Mouse (Mus musculus): ENCODE data around the gene Pard3b. TPM values are rescaled to one million over a fixed set of nuclear protein-coding genes. Genes with fewer than 3 reads are reported as not detected.

Pard3b gene
- 8.8 and 9.8 TPM in 2 replicates for polyA plus RNA-seq (2014; fragmentation: Nextera tagmentation; extraction: Ambion mirVana)

GRCm38 (mm10) chr1:61638347-61639111, at the start of gene Pard3b:
Gene Pard3b, plus strand, starts transcription at chr1:61638824.
- Histone ChIP-seq H3K9ac (ENCODE audit: low read length) (peak within 1 kb of the TSS; percentile 91), H3K27me3 (ENCODE audit: control insufficient read depth, insufficient read depth, low read length) (no peaks in the 10 kb centered on the region), H3K4me3 (ENCODE audit: low read depth, low read length) (peak within 1 kb of the TSS; percentile 86), H3K36me3 (ENCODE audit: control insufficient read depth, insufficient read depth, low read length) (no peaks in the 10 kb centered on the region), H3K27ac (ENCODE audit: low read depth, low read length) (no peak within 1 kb of the TSS), H3K4me1 (ENCODE audit: control insufficient read depth, insufficient read depth, low read length) (peaks cover 3% of the 10 kb centered on the region; the same call in 1 of the 2 replicates), H3K9me3 (ENCODE audit: control insufficient read depth, low read length) (no peaks in the 10 kb centered on the region), H3K4me2 (peak within 1 kb of the TSS; percentile 95)
- ATAC-seq (ENCODE audit: low FRiP score) (peak; percentile 92), DNase-seq (ENCODE audit: low spot score, missing footprints) (peak; percentile 97)
- 2% methylated on average over 53 of the region's 60 CpGs for WGBS

GRCm38 (mm10) chr1:61616176-61616575, 22.4 kb upstream of the Pard3b start:
- Histone ChIP-seq H3K4me1 (ENCODE audit: control insufficient read depth, insufficient read depth, low read length) (peaks cover 2% of the 10 kb centered on the region; the same call in 1 of the 2 replicates), H3K27ac (ENCODE audit: low read depth, low read length) (no peak overlapping the region), H3K36me3 (ENCODE audit: control insufficient read depth, insufficient read depth, low read length) (no peaks in the 10 kb centered on the region), H3K27me3 (ENCODE audit: control insufficient read depth, insufficient read depth, low read length) (no peaks in the 10 kb centered on the region), H3K9me3 (ENCODE audit: control insufficient read depth, low read length) (no peaks in the 10 kb centered on the region), H3K4me2 (no peak overlapping the region), H3K4me3 (ENCODE audit: low read depth, low read length) (no peak overlapping the region), H3K9ac (ENCODE audit: low read length) (no peak overlapping the region)
- DNase-seq (ENCODE audit: low spot score, missing footprints) (no peak), ATAC-seq (ENCODE audit: low FRiP score) (no peak)

GRCm38 (mm10) chr1:61620651-61621050, 18.0 kb upstream of the Pard3b start:
- no peaks in the 10 kb centered on the region for H3K9me3 ChIP-seq (ENCODE audit: control insufficient read depth, low read length)
- H3K4me3 ChIP-seq (ENCODE audit: low read depth, low read length): no peak overlapping the region
- no peak for DNase-seq (ENCODE audit: low spot score, missing footprints)
- ATAC-seq (ENCODE audit: low FRiP score): no peak
- no peaks in the 10 kb centered on the region for H3K27me3 ChIP-seq (ENCODE audit: control insufficient read depth, insufficient read depth, low read length)
- 48% methylated on average over 1 of the region's 1 CpGs for WGBS
- H3K27ac ChIP-seq (ENCODE audit: low read depth, low read length): no peak overlapping the region
- no peak overlapping the region for H3K9ac ChIP-seq (ENCODE audit: low read length)
- no peak overlapping the region for H3K4me2 ChIP-seq
- no peaks in the 10 kb centered on the region for H3K36me3 ChIP-seq (ENCODE audit: control insufficient read depth, insufficient read depth, low read length)
- peaks cover 2% of the 10 kb centered on the region; the same call in 1 of the 2 replicates for H3K4me1 ChIP-seq (ENCODE audit: control insufficient read depth, insufficient read depth, low read length)

- H3K27me3 ChIP-seq (ENCODE audit: control insufficient read depth, insufficient read depth, low read length): no peaks in the 10 kb centered on the region
- H3K4me3 ChIP-seq (ENCODE audit: low read depth, low read length): no peak overlapping the region
- peak; percentile 23 for DNase-seq (ENCODE audit: low spot score, missing footprints)
- no peak for ATAC-seq (ENCODE audit: low FRiP score)
- H3K4me1 ChIP-seq (ENCODE audit: control insufficient read depth, insufficient read depth, low read length): no peaks in the 10 kb centered on the region
- 88% methylated on average over 2 of the region's 2 CpGs for WGBS
- H3K9ac ChIP-seq (ENCODE audit: low read length): no peak overlapping the region
- no peaks in the 10 kb centered on the region for H3K36me3 ChIP-seq (ENCODE audit: control insufficient read depth, insufficient read depth, low read length)
- H3K9me3 ChIP-seq (ENCODE audit: control insufficient read depth, low read length): no peaks in the 10 kb centered on the region
- no peak overlapping the region for H3K27ac ChIP-seq (ENCODE audit: low read depth, low read length)
- no peak overlapping the region for H3K4me2 ChIP-seq
Observed at GRCm38 (mm10) chr1:61629857-61630256, 8.8 kb upstream of the Pard3b start.

- Histone ChIP-seq H3K36me3 (ENCODE audit: control insufficient read depth, insufficient read depth, low read length) (no peaks in the 10 kb centered on the region), H3K4me1 (ENCODE audit: control insufficient read depth, insufficient read depth, low read length) (peaks cover 3% of the 10 kb centered on the region; the same call in 1 of the 2 replicates), H3K4me3 (ENCODE audit: low read depth, low read length) (peak overlapping the region; percentile 86), H3K27me3 (ENCODE audit: control insufficient read depth, insufficient read depth, low read length) (no peaks in the 10 kb centered on the region), H3K9me3 (ENCODE audit: control insufficient read depth, low read length) (no peaks in the 10 kb centered on the region), H3K4me2 (peak overlapping the region; percentile 95), H3K9ac (ENCODE audit: low read length) (peak overlapping the region; percentile 91), H3K27ac (ENCODE audit: low read depth, low read length) (no peak overlapping the region)
- DNase-seq (ENCODE audit: low spot score, missing footprints) (peak; percentile 94), ATAC-seq (ENCODE audit: low FRiP score) (peak; percentile 67)
- WGBS: 4% methylated on average over 40 of the region's 40 CpGs
Observed at GRCm38 (mm10) chr1:61639114-61640093, 780 bp downstream of the Pard3b start.

GRCm38 (mm10) chr1:61641880-61642279, 3.3 kb downstream of the Pard3b start:
- Histone ChIP-seq H3K9ac (ENCODE audit: low read length) (no peak overlapping the region), H3K4me3 (ENCODE audit: low read depth, low read length) (no peak overlapping the region), H3K27ac (ENCODE audit: low read depth, low read length) (no peak overlapping the region), H3K4me1 (ENCODE audit: control insufficient read depth, insufficient read depth, low read length) (peaks cover 3% of the 10 kb centered on the region; the same call in 1 of the 2 replicates), H3K9me3 (ENCODE audit: control insufficient read depth, low read length) (no peaks in the 10 kb centered on the region), H3K4me2 (no peak overlapping the region), H3K36me3 (ENCODE audit: control insufficient read depth, insufficient read depth, low read length) (no peaks in the 10 kb centered on the region), H3K27me3 (ENCODE audit: control insufficient read depth, insufficient read depth, low read length) (no peaks in the 10 kb centered on the region)
- 78% methylated on average over 4 of the region's 4 CpGs for WGBS
- ATAC-seq (ENCODE audit: low FRiP score): no peak
- no peak for DNase-seq (ENCODE audit: low spot score, missing footprints)

- DNase-seq (ENCODE audit: low spot score, missing footprints) (no peak), ATAC-seq (ENCODE audit: low FRiP score) (no peak)
- no peak overlapping the region for H3K9ac ChIP-seq (ENCODE audit: low read length)
- no peaks in the 10 kb centered on the region for H3K36me3 ChIP-seq (ENCODE audit: control insufficient read depth, insufficient read depth, low read length)
- H3K4me3 ChIP-seq (ENCODE audit: low read depth, low read length): no peak overlapping the region
- 81% methylated on average over 3 of the region's 3 CpGs for WGBS
- H3K27me3 ChIP-seq (ENCODE audit: control insufficient read depth, insufficient read depth, low read length): no peaks in the 10 kb centered on the region
- H3K27ac ChIP-seq (ENCODE audit: low read depth, low read length): no peak overlapping the region
- H3K4me1 ChIP-seq (ENCODE audit: control insufficient read depth, insufficient read depth, low read length): no peaks in the 10 kb centered on the region
- H3K4me2 ChIP-seq: no peak overlapping the region
- H3K9me3 ChIP-seq (ENCODE audit: control insufficient read depth, low read length): no peaks in the 10 kb centered on the region
Observed at GRCm38 (mm10) chr1:61645062-61645461, 6.4 kb downstream of the Pard3b start.

GRCm38 (mm10) chr1:61649964-61650363, 11.3 kb downstream of the Pard3b start:
- no peak for DNase-seq (ENCODE audit: low spot score, missing footprints)
- no peak overlapping the region for H3K4me2 ChIP-seq

More at GRCm38 (mm10) chr1:61649964-61650363, 11.3 kb downstream of the Pard3b start:
- Histone ChIP-seq H3K27me3 (ENCODE audit: control insufficient read depth, insufficient read depth, low read length) (no peaks in the 10 kb centered on the region), H3K4me1 (ENCODE audit: control insufficient read depth, insufficient read depth, low read length) (no peaks in the 10 kb centered on the region), H3K9me3 (ENCODE audit: control insufficient read depth, low read length) (no peaks in the 10 kb centered on the region), H3K4me3 (ENCODE audit: low read depth, low read length) (no peak overlapping the region), H3K36me3 (ENCODE audit: control insufficient read depth, insufficient read depth, low read length) (no peaks in the 10 kb centered on the region), H3K9ac (ENCODE audit: low read length) (no peak overlapping the region), H3K27ac (ENCODE audit: low read depth, low read length) (no peak overlapping the region)
- no peak for ATAC-seq (ENCODE audit: low FRiP score)

Measured in midbrain, embryonic 11.5 days (tissue).